Comparison of ENCODE assay signal across 8 mouse cellular contexts in the genomic region with DNA sequence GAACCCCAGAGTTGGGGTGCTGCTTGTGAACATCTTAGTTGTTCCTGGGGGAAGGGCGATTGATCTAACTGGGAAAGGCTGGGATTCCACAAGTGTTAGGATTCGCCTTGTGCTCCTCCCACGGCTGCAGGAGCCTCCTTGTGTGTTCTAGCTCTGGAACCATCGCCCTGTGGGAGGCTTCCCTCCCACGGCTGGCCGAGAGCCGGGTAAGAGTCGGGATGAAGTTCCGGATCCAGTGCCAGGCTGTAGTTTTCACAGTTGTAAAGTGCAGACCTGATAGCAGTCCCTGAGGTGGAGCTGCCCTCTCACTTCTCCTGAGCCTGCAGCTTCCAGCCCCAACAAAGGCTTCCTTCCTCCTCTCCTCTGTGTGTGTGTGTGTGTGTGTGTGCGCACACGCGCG. TPM values are rescaled to one million over a fixed set of nuclear protein-coding genes. Genes with fewer than 3 reads are reported as not detected.
DNase-seq lines count a peak whose midpoint lies in the region; ATAC-seq and TF ChIP-seq lines count a peak whose summit lies in the region.

No protein-coding gene starts in this region.

- no peak overlapping the region for H3K4me3 ChIP-seq in forebrain, embryonic 14.5 days (ENCODE audit: low read depth, low read length)
- no peak overlapping the region for H3K4me3 ChIP-seq in forebrain, embryonic 15.5 days
- H3K4me3 ChIP-seq in kidney, embryonic 14.5 days (ENCODE audit: low read length), result peak overlapping the region; percentile 8
- H3K4me3 ChIP-seq in liver, embryonic 14.5 days (ENCODE audit: insufficient read depth in 1 of 2, low read depth in 2 of 2, low read length in 2 of 2), result peak overlapping the region; percentile 31 to 66

- WGBS in forebrain, embryonic 14.5 days, result 73% methylated on average over 13 of the region's 13 CpGs
- WGBS in forebrain, embryonic 15.5 days, result 68% methylated on average over 13 of the region's 13 CpGs
- 49% methylated on average over 13 of the region's 13 CpGs for WGBS in kidney, embryonic 14.5 days
- WGBS in liver, embryonic 14.5 days (ENCODE audit: insufficient replicate concordance), result 64% methylated on average over 13 of the region's 13 CpGs

- no peak overlapping the region for H3K27ac ChIP-seq in forebrain, embryonic 14.5 days (ENCODE audit: low read depth, low read length)
- no peak overlapping the region for H3K27ac ChIP-seq in forebrain, embryonic 15.5 days (replicated peaks)
- peak overlapping the region; percentile 65 for H3K27ac ChIP-seq in kidney, embryonic 14.5 days (ENCODE audit: low read depth, low read length)
- H3K27ac ChIP-seq in liver, embryonic 14.5 days, result peak overlapping the region; percentile 66

- peaks cover 16% of the 10 kb centered on the region for H3K4me1 ChIP-seq in forebrain, embryonic 14.5 days (ENCODE audit: control insufficient read depth, insufficient read depth, low read length)
- H3K4me1 ChIP-seq in forebrain, embryonic 15.5 days, result peaks cover 38% of the 10 kb centered on the region
- H3K4me1 ChIP-seq in kidney, embryonic 14.5 days (ENCODE audit: control insufficient read depth, insufficient read depth, low read length), result peaks cover 41% of the 10 kb centered on the region
- H3K4me1 ChIP-seq in liver, embryonic 14.5 days (replicated peaks; ENCODE audit: control insufficient read depth in 2 of 2, insufficient read depth in 2 of 2, low read length in 1 of 2), result peaks cover 40 to 47% of the 10 kb centered on the region in 2 experiments

- no peaks in the 10 kb centered on the region for H3K9me3 ChIP-seq in forebrain, embryonic 14.5 days (replicated peaks; ENCODE audit: control insufficient read depth, low read length)
- H3K9me3 ChIP-seq in forebrain, embryonic 15.5 days, result no peaks in the 10 kb centered on the region
- H3K9me3 ChIP-seq in kidney, embryonic 14.5 days (ENCODE audit: control insufficient read depth, low read length), result no peaks in the 10 kb centered on the region
- no peaks in the 10 kb centered on the region for H3K9me3 ChIP-seq in liver, embryonic 14.5 days (ENCODE audit: control insufficient read depth, low read length)

- peak overlapping the region; percentile 8; the same call in 1 of the 2 replicates for H3K9ac ChIP-seq in forebrain, embryonic 14.5 days (ENCODE audit: low read length)
- H3K9ac ChIP-seq in forebrain, embryonic 15.5 days (replicated peaks), result no peak overlapping the region
- peak overlapping the region; percentile 32; the same call in 1 of the 2 replicates for H3K9ac ChIP-seq in kidney, embryonic 14.5 days (ENCODE audit: low read depth, low read length)
- H3K9ac ChIP-seq in liver, embryonic 14.5 days (replicated peaks), result peak overlapping the region; percentile 60

- ATAC-seq in forebrain, embryonic 14.5 days, result no peak
- ATAC-seq in forebrain, embryonic 15.5 days (replicated peaks), result no peak
- no peak for ATAC-seq in kidney, embryonic 14.5 days (ENCODE audit: low FRiP score, low TSS enrichment)
- no peak for ATAC-seq in liver, embryonic 14.5 days (ENCODE audit: insufficient read depth)

- TF ChIP-seq CTCF in liver, embryonic 14.5 days (IDR thresholded peaks at IDR 0.05; ENCODE audit: low read depth), result no peak

- no peaks in the 10 kb centered on the region for H3K27me3 ChIP-seq in forebrain, embryonic 14.5 days (replicated peaks; ENCODE audit: control insufficient read depth, insufficient read depth, low read length)
- H3K27me3 ChIP-seq in forebrain, embryonic 15.5 days, result no peaks in the 10 kb centered on the region
- no peaks in the 10 kb centered on the region for H3K27me3 ChIP-seq in kidney, embryonic 14.5 days (ENCODE audit: control insufficient read depth, insufficient read depth, low read length)
- no peaks in the 10 kb centered on the region for H3K27me3 ChIP-seq in liver, embryonic 14.5 days (ENCODE audit: control insufficient read depth, insufficient read depth, low read length)

- H3K36me3 ChIP-seq in forebrain, embryonic 14.5 days (ENCODE audit: control insufficient read depth, insufficient read depth, low read length), result no peaks in the 10 kb centered on the region
- no peaks in the 10 kb centered on the region for H3K36me3 ChIP-seq in forebrain, embryonic 15.5 days
- no peaks in the 10 kb centered on the region; the same call in 1 of the 2 replicates for H3K36me3 ChIP-seq in kidney, embryonic 14.5 days (ENCODE audit: control insufficient read depth, insufficient read depth, low read length)
- no peaks in the 10 kb centered on the region; the same call in none of the 2 replicates for H3K36me3 ChIP-seq in liver, embryonic 14.5 days (replicated peaks; ENCODE audit: control insufficient read depth, insufficient read depth, low read depth)

- H3K4me2 ChIP-seq in forebrain, embryonic 14.5 days (ENCODE audit: low read length), result no peak overlapping the region
- no peak overlapping the region for H3K4me2 ChIP-seq in forebrain, embryonic 15.5 days (replicated peaks)
- peak overlapping the region; percentile 62; the same call in 1 of the 2 replicates for H3K4me2 ChIP-seq in kidney, embryonic 14.5 days (replicated peaks; ENCODE audit: low read depth, low read length)
- peak overlapping the region; percentile 96 for H3K4me2 ChIP-seq in liver, embryonic 14.5 days (ENCODE audit: low read depth)

- DNase-seq in forebrain, embryonic 14.5 days (ENCODE audit: low spot score), result no peak
- DNase-seq in urinary bladder, postnatal 25 days (ENCODE audit: low spot score), result peak; percentile 33
- no peak for DNase-seq in urinary bladder, adult 2 months (ENCODE audit: low spot score)
- no peak for DNase-seq in liver, embryonic 14.5 days (ENCODE audit: low read depth in 3 of 3, low spot score in 3 of 3)
- peak; percentile 64 for DNase-seq in telencephalon, adult 2 months (ENCODE audit: low read depth, low spot score)
- no peak for DNase-seq in natural killer cell, adult 2 months (ENCODE audit: low spot score in 2 of 2)

- TF ChIP-seq EP300 in liver, embryonic 14.5 days (IDR thresholded peaks at IDR 0.05; ENCODE audit: low read depth), result no peak

RNA-seq across cellular contexts. Expression of gene Zfyve21, which starts 2.6 kb away (rescaled TPM):
- polyA plus RNA-seq in forebrain, embryonic 14.5 days (2014; fragmentation: Nextera tagmentation; extraction: Ambion mirVana), result 43.0 and 45.0 TPM in 2 replicates
- polyA plus RNA-seq in forebrain, embryonic 15.5 days (2015; fragmentation: Nextera tagmentation; extraction: Ambion mirVana), result 39.0 and 41.7 TPM in 2 replicates
- 77.0 and 87.5 TPM in 2 replicates for polyA plus RNA-seq in urinary bladder, adult 2 months (2012; rRNA removed)
- 110 and 113 TPM in 2 replicates for polyA plus RNA-seq in kidney, embryonic 14.5 days (2014; fragmentation: Nextera tagmentation; extraction: Ambion mirVana)
- 35.3 and 38.4 TPM in 2 replicates for polyA plus RNA-seq in liver, embryonic 14.5 days (2012; rRNA removed)
- 52.0 and 54.5 TPM in 2 replicates for polyA plus RNA-seq in liver, embryonic 14.5 days (2014; fragmentation: Nextera tagmentation; extraction: Ambion mirVana)

RNA-seq across cellular contexts. Expression of gene Xrcc3, which starts 2.9 kb away (rescaled TPM):
- 3.0 and 3.7 TPM in 2 replicates for polyA plus RNA-seq in forebrain, embryonic 14.5 days (2014; fragmentation: Nextera tagmentation; extraction: Ambion mirVana)
- polyA plus RNA-seq in forebrain, embryonic 15.5 days (2015; fragmentation: Nextera tagmentation; extraction: Ambion mirVana), result 4.5 and 4.8 TPM in 2 replicates
- polyA plus RNA-seq in urinary bladder, adult 2 months (2012; rRNA removed), result 3.3 and 3.5 TPM in 2 replicates
- polyA plus RNA-seq in kidney, embryonic 14.5 days (2014; fragmentation: Nextera tagmentation; extraction: Ambion mirVana), result 11.2 and 20.3 TPM in 2 replicates
- polyA plus RNA-seq in liver, embryonic 14.5 days (2012; rRNA removed), result 11.7 and 15.5 TPM in 2 replicates
- polyA plus RNA-seq in liver, embryonic 14.5 days (2014; fragmentation: Nextera tagmentation; extraction: Ambion mirVana), result 6.6 and 7.5 TPM in 2 replicates

RNA-seq across cellular contexts. Expression of gene Klc1, which starts 57.9 kb away (rescaled TPM):
- 391 and 464 TPM in 2 replicates for polyA plus RNA-seq in forebrain, embryonic 14.5 days (2014; fragmentation: Nextera tagmentation; extraction: Ambion mirVana)
- 430 and 440 TPM in 2 replicates for polyA plus RNA-seq in forebrain, embryonic 15.5 days (2015; fragmentation: Nextera tagmentation; extraction: Ambion mirVana)
- polyA plus RNA-seq in urinary bladder, adult 2 months (2012; rRNA removed), result 96.5 and 122 TPM in 2 replicates
- polyA plus RNA-seq in kidney, embryonic 14.5 days (2014; fragmentation: Nextera tagmentation; extraction: Ambion mirVana), result 76.4 and 91.6 TPM in 2 replicates
- 11.3 and 16.3 TPM in 2 replicates for polyA plus RNA-seq in liver, embryonic 14.5 days (2012; rRNA removed)
- polyA plus RNA-seq in liver, embryonic 14.5 days (2014; fragmentation: Nextera tagmentation; extraction: Ambion mirVana), result 14.3 and 17.2 TPM in 2 replicates

Comparison
In these comparisons a context has a peak if more than half of its experiments do, and no peak if none do; other contexts are left out.
1. DNase-seq: peak in urinary bladder, postnatal 25 days (single experiment) and telencephalon, adult 2 months (single experiment); none in forebrain, embryonic 14.5 days (single experiment), urinary bladder, adult 2 months (single experiment), liver, embryonic 14.5 days (0 of 3) and natural killer cell, adult 2 months (0 of 2).
2. H3K27ac ChIP-seq: peak in kidney, embryonic 14.5 days (single experiment) and liver, embryonic 14.5 days (single experiment); none in forebrain, embryonic 14.5 days (single experiment) and forebrain, embryonic 15.5 days (single experiment).
3. H3K4me2 ChIP-seq: peak in kidney, embryonic 14.5 days (single experiment) and liver, embryonic 14.5 days (single experiment); none in forebrain, embryonic 14.5 days (single experiment) and forebrain, embryonic 15.5 days (single experiment).
4. H3K4me3 ChIP-seq: peak in kidney, embryonic 14.5 days (single experiment) and liver, embryonic 14.5 days (2 of 2); none in forebrain, embryonic 14.5 days (single experiment) and forebrain, embryonic 15.5 days (single experiment).